Mouse (Mus musculus) E14TG2a.4 (cell line): ENCODE results near the gene Ppp1r37.

Experiments used
- H3K27me3 ChIP-seq: 2 replicates; pipeline ENCODE4 v1.6.1; 2014; ENCODE audit warnings: low read length, control low read depth; ENCODE audit not compliant: insufficient read depth
- H3K36me3 ChIP-seq: 2 replicates; pipeline ENCODE4 v1.6.1; 2014; ENCODE audit warnings: low read length, control low read depth; ENCODE audit not compliant: insufficient read depth
- H3K4me1 ChIP-seq: replicated peaks from 2 replicates; pipeline ENCODE4 v1.6.1; 2014; ENCODE audit warnings: low read depth, low read length, control low read depth
- H3K4me3 ChIP-seq: replicated peaks from 2 replicates; pipeline ENCODE4 v1.5.1; 2014; ENCODE audit warnings: mild to moderate bottlenecking, low read length
- H3K9me3 ChIP-seq: 2 replicates; pipeline ENCODE4 v1.6.1; 2014; ENCODE audit warnings: low read length, control low read depth
- CTCF ChIP-seq: conservative IDR thresholded peaks from 2 replicates; pipeline ENCODE4 v1.5.1; 2014; ENCODE audit warnings: low read length
- NANOG ChIP-seq: IDR thresholded peaks from 2 replicates; pipeline ENCODE4 v1.6.1; 2014; ENCODE audit warnings: borderline replicate concordance, low read length, mixed read lengths
- POU5F1 ChIP-seq: IDR thresholded peaks from 2 replicates; pipeline ENCODE4 v1.6.1; 2014; ENCODE audit warnings: low read length, borderline replicate concordance

Ppp1r37 gene

GRCm38 (mm10) chr7:19534676-19535075 is 28.2 kb downstream of the Ppp1r37 start:
- Histone ChIP-seq H3K4me1 (peaks cover 29% of the 10 kb centered on the region), H3K27me3 (no peaks in the 10 kb centered on the region), H3K9me3 (peaks cover 36% of the 10 kb centered on the region), H3K4me3 (no peak overlapping the region), H3K36me3 (peaks cover 74% of the 10 kb centered on the region)
- no peak for TF ChIP-seq CTCF
- no peak for TF ChIP-seq NANOG
- TF ChIP-seq POU5F1, result no peak

GRCm38 (mm10) chr7:19532240-19532639 is 30.6 kb downstream of the Ppp1r37 start:
- H3K4me3 ChIP-seq, result peak overlapping the region; percentile 61
- peaks cover 68% of the 10 kb centered on the region for H3K36me3 ChIP-seq
- H3K9me3 ChIP-seq, result peaks cover 12% of the 10 kb centered on the region; the same call in 1 of the 2 replicates
- H3K27me3 ChIP-seq, result no peaks in the 10 kb centered on the region
- peaks cover 29% of the 10 kb centered on the region for H3K4me1 ChIP-seq
- TF ChIP-seq CTCF (no peak), POU5F1 (no peak), NANOG (no peak)

DNA sequence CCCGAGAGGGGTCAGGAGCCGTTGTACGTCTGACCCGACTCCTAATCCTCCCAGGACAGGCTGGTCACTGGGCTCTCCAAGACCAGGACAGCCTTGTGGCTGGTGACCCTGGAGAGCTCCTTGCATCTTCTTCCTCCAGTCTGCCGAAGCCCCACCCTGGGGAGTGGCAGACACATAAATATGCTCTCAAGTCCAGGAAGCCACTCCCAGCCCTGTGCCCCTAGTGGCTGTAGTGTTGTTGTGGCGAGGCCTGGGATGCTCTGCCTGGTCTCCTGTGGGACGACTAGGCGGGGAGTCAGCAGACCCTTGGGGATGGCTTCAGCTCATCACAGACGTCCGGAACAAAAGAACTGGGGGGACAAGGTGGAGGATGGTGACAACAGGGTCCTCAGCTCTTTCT is 31.8 kb downstream of the Ppp1r37 start:
- Histone ChIP-seq H3K4me1 (peaks cover 29% of the 10 kb centered on the region), H3K36me3 (peaks cover 59% of the 10 kb centered on the region), H3K4me3 (peak overlapping the region; percentile 17), H3K9me3 (no peaks in the 10 kb centered on the region), H3K27me3 (0 out of 2 replicates have a peak, but pooled peaks cover 5% of the 10 kb centered on the region)
- TF ChIP-seq NANOG (no peak), POU5F1 (no peak), CTCF (no peak)

- Histone ChIP-seq H3K36me3 (peaks cover 8% of the 10 kb centered on the region), H3K27me3 (peaks cover 63% of the 10 kb centered on the region), H3K4me1 (peaks cover 32% of the 10 kb centered on the region), H3K4me3 (no peak overlapping the region), H3K9me3 (no peaks in the 10 kb centered on the region)
- no peak for TF ChIP-seq POU5F1
- TF ChIP-seq NANOG, result no peak
- no peak for TF ChIP-seq CTCF
Measured at GRCm38 (mm10) chr7:19525105-19525481, 37.8 kb downstream of the Ppp1r37 start.

DNA sequence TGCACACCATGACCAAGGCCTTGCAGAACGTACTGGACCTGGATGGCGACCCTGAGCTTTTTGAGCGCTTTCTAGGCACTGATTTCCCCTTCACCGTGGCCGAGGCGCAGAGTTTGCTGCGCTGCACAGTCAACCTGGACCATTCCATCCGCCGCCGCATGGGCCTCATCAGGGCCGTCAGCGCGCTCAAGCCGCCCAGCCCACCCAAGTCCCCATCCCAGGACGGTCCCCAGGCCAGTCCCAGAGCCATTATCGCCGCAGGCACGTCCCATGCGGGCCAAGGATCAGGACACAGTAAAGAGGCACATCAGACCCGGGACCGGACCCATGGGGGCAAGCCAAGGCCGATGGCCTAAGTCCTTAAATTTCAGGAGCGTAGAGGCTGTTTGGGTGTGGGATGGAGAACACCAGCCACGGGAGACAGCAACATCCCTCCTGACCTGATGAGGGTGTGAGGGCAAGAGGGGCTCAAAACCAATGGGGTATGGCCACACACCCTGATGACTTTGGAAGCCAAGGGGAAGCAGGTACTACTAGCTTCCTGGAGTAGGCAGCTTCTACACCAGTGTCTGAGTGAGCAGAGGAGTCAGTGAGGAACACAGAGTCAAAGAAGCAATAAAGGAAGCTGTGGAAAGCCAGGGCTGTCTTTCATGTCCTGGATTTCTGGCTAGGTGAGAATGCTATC is 38.3 kb downstream of the Ppp1r37 start:
- Histone ChIP-seq H3K4me1 (peaks cover 32% of the 10 kb centered on the region), H3K36me3 (peaks cover 7% of the 10 kb centered on the region), H3K27me3 (peaks cover 69% of the 10 kb centered on the region), H3K4me3 (peak overlapping the region; percentile 66), H3K9me3 (no peaks in the 10 kb centered on the region)
- no peak for TF ChIP-seq POU5F1
- no peak for TF ChIP-seq NANOG
- TF ChIP-seq CTCF, result no peak

GRCm38 (mm10) chr7:19523757-19524419 is 39.0 kb downstream of the Ppp1r37 start:
- TF ChIP-seq POU5F1 (no peak), NANOG (no peak), CTCF (no peak)
- Histone ChIP-seq H3K4me3 (peak overlapping the region; percentile 66), H3K9me3 (no peaks in the 10 kb centered on the region), H3K36me3 (peaks cover under 1% of the 10 kb centered on the region; the same call in 1 of the 2 replicates), H3K27me3 (peaks cover 75% of the 10 kb centered on the region), H3K4me1 (peaks cover 32% of the 10 kb centered on the region)

DNA sequence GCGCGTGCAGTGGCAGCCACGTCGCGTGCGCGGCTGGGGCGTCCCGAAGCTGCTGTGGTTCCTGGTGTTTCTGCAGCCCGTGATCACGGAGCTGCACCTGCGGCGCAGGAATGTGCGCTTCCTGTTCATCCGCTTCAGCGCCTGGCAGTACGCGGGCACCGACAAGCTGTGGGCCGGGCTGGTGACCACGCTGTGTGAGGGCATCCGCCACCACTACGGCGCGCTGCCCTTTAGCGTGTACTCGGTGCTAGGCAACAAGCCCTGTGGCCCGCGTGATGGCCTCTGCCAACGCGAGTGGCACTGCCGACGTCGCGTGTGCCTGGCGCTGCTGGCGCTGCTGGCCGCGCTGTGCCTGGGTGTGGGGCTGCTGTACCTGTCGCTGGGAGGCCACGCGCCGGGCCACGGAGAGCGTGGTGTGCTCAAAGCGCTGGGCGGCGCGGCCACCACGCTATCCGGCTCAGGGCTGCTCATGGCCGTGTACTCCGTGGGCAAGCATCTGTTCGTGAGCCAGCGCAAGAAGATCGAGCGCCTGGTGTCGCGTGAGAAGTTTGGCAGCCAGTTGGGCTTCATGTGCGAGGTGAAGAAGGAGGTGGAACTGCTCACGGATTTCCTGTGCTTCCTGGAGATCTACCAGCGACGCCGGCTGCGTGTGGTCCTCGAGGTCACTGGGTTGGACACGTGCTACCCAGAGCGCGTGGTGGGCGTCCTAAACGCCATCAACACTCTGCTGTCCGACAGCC is 39.7 kb downstream of the Ppp1r37 start:
- H3K9me3 ChIP-seq, result no peaks in the 10 kb centered on the region
- peaks cover 82% of the 10 kb centered on the region for H3K27me3 ChIP-seq
- peak overlapping the region; percentile 66 for H3K4me3 ChIP-seq
- no peaks in the 10 kb centered on the region for H3K36me3 ChIP-seq
- TF ChIP-seq NANOG (no peak), CTCF (no peak), POU5F1 (no peak)
- peaks cover 32% of the 10 kb centered on the region for H3K4me1 ChIP-seq

DNA sequence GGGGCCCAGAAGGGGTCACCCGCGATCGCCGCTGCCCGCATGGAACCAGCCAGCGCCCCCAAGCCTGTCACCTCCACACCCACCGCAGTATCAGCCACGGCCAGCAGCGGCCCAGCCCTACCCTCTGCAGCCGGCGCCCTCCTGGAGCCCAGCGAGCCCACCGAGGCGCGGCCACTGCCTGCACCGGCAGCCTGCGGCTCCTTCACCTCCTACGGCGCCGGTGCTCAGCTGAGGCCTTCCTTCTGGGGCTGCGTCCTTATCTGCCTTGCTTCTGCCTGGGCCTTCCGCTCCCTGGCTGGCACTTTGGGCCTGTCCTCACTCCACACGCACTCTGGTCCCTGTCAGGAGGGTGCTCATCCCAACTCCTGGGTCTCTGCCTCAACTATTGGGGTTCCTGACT is 42.8 kb downstream of the Ppp1r37 start:
- Histone ChIP-seq H3K4me1 (peaks cover 47% of the 10 kb centered on the region), H3K27me3 (peaks cover 91% of the 10 kb centered on the region), H3K4me3 (peak overlapping the region; percentile 72), H3K9me3 (no peaks in the 10 kb centered on the region), H3K36me3 (no peaks in the 10 kb centered on the region; the same call in 1 of the 2 replicates)
- TF ChIP-seq NANOG (no peak), CTCF (no peak), POU5F1 (no peak)
